Mouse (Mus musculus) telencephalon, adult 2 months (tissue): Measurements from ENCODE around the gene Klhl30.

Experiments used
- DNase-seq: peaks from one replicate; pipeline ENCODE4 v3.0.0-alpha.2; 2011; ENCODE audit warnings: low read depth, low spot score

The Klhl30 gene

GRCm38 (mm10) chr1:91364822-91365644, 14.2 kb downstream of the Klhl30 start:
- no peak for DNase-seq

- no peak for DNase-seq
These were observed 15.0 kb downstream of the Klhl30 start for GRCm38 (mm10) chr1:91365816-91366214.

GRCm38 (mm10) chr1:91366215-91367108, 15.6 kb downstream of the Klhl30 start, which contains the start of gene Erfe:
TSS of gene Erfe (plus strand) at chr1:91366430.
- DNase-seq: no peak

GRCm38 (mm10) chr1:91367295-91367694, 16.5 kb downstream of the Klhl30 start:
- DNase-seq: no peak

GRCm38 (mm10) chr1:91369408-91369807, 18.6 kb downstream of the Klhl30 start:
- no peak for DNase-seq

- DNase-seq: no peak
These were observed 19.2 kb downstream of the Klhl30 start for GRCm38 (mm10) chr1:91370055-91370454.

- no peak for DNase-seq
These were observed 22.6 kb downstream of the Klhl30 start for GRCm38 (mm10) chr1:91373414-91373835.

GRCm38 (mm10) chr1:91380453-91381090, 29.8 kb downstream of the Klhl30 start:
- DNase-seq: peak; percentile 66

- no peak for DNase-seq
These were observed 30.3 kb downstream of the Klhl30 start for GRCm38 (mm10) chr1:91381091-91381471.

GRCm38 (mm10) chr1:91390369-91390768, 39.6 kb downstream of the Klhl30 start:
- DNase-seq: no peak

- DNase-seq: no peak
These were observed 47.1 kb downstream of the Klhl30 start for GRCm38 (mm10) chr1:91397927-91398259.

- peak; percentile 60 for DNase-seq
These were observed 47.6 kb downstream of the Klhl30 start, which contains the start of gene Ilkap for GRCm38 (mm10) chr1:91398260-91399062. TSS of gene Ilkap (minus strand) at chr1:91398815.

GRCm38 (mm10) chr1:91404976-91405375, 54.2 kb downstream of the Klhl30 start:
- no peak for DNase-seq

GRCm38 (mm10) chr1:91405406-91406169, 54.8 kb downstream of the Klhl30 start:
- no peak for DNase-seq

- no peak for DNase-seq
These were observed 57.0 kb downstream of the Klhl30 start for GRCm38 (mm10) chr1:91407819-91408218.

- DNase-seq: no peak
These were observed 60.9 kb downstream of the Klhl30 start for GRCm38 (mm10) chr1:91411631-91412285.
